Mouse (Mus musculus) neural tube, embryonic 11.5 days (tissue): ENCODE results near the gene Msi2. TPM values are rescaled to one million over a fixed set of nuclear protein-coding genes. Genes with fewer than 3 reads are reported as not detected.

Experiments
- ATAC-seq: fragments of 200-750 bp; cut with Nextera tagmentation; 2 replicates; pipeline ENCODE4 v1.8.0; 2017; ENCODE audit warnings: moderate number of reproducible peaks, mild to moderate bottlenecking, moderate TSS enrichment, moderate library complexity; ENCODE audit not compliant: insufficient read depth, low FRiP score, low TSS enrichment
- DNase-seq: peaks from one replicate; pipeline ENCODE4 v3.0.0-alpha.2; 2015; ENCODE audit warnings: low spot score
- H3K27ac ChIP-seq: fragments of 300-500 bp; sonication (generic); 2 replicates; pipeline ENCODE4 v1.5.1; 2014; ENCODE audit warnings: low read depth, mild to moderate bottlenecking, low read length
- H3K27me3 ChIP-seq: fragments of 300-500 bp; sonication (generic); 2 replicates; pipeline ENCODE4 v1.6.1; 2014; ENCODE audit warnings: mild to moderate bottlenecking, low read length, mixed read lengths; ENCODE audit not compliant: control insufficient read depth, insufficient read depth
- H3K36me3 ChIP-seq: fragments of 300-500 bp; sonication (generic); 2 replicates; pipeline ENCODE4 v1.6.1; 2014; ENCODE audit warnings: mild to moderate bottlenecking, low read length, moderate library complexity, mixed read lengths; ENCODE audit not compliant: control insufficient read depth, insufficient read depth
- H3K4me1 ChIP-seq: fragments of 300-500 bp; sonication (generic); 2 replicates; pipeline ENCODE4 v1.6.1; 2014; ENCODE audit warnings: low read length, mixed read lengths; ENCODE audit not compliant: control insufficient read depth, insufficient read depth
- H3K4me2 ChIP-seq: fragments of 300-500 bp; sonication (generic); 2 replicates; pipeline ENCODE4 v1.6.1; 2014; ENCODE audit warnings: low read depth, mild to moderate bottlenecking, moderate library complexity
- H3K4me3 ChIP-seq: fragments of 300-500 bp; sonication (generic); 2 replicates; pipeline ENCODE4 v1.5.1; 2014; ENCODE audit warnings: low read depth, low read length
- H3K9ac ChIP-seq: fragments of 300-500 bp; sonication (generic); 2 replicates; pipeline ENCODE4 v1.6.1; 2014; ENCODE audit warnings: mild to moderate bottlenecking, low read length
- H3K9me3 ChIP-seq: fragments of 300-500 bp; sonication (generic); 2 replicates; pipeline ENCODE4 v1.6.1; 2016; ENCODE audit warnings: low read length; ENCODE audit not compliant: control insufficient read depth
- WGBS: fragments of 180-500 bp; shearing (Covaris S2); extraction: QIAGEN DNeasy Blood & Tissue Kit; methylation state at CpG from one replicate; pipeline ENCODE4 v1.1.7; 2014; 5-methylcytosine and 5-hydroxymethylcytosine counted together
- polyA plus RNA-seq: library from polyadenylated mRNA; unstranded; fragments of >200 nt; fragmentation: Nextera tagmentation; extraction: Ambion mirVana; gene quantifications from 2 replicates; pipeline ENCODE4 v1.2.1, GENCODE M21; 2014

Gene Msi2
- polyA plus RNA-seq, 1 experiment from 2014 or later: 20.6 TPM

DNA sequence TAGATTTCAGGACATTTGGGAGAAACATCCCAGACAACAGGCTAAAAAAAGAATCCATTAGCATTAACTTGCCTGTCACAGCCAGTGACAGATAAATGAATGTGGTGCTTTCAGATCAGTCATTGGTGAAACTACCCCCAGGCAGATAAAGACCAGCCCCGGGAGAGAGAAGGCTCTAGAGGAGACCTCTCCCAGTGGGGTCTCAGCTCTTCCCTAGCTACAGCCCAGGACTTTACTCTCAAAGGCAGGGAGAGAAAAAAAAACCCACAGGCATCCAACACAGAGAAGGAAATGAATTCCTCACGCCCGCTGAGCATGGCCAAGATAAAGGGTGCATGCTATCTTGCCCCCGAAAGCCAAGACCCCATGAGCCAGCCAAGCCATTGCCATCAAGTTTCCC lies 15.1 kb downstream of the Msi2 start:
- 25% methylated on average over 4 of the region's 4 CpGs for WGBS
- Histone ChIP-seq H3K4me1 (peaks cover 62% of the 10 kb centered on the region), H3K36me3 (peaks cover 11% of the 10 kb centered on the region), H3K9ac (no peak overlapping the region), H3K9me3 (no peaks in the 10 kb centered on the region), H3K4me3 (no peak overlapping the region), H3K4me2 (no peak overlapping the region), H3K27ac (peak overlapping the region; percentile 49), H3K27me3 (no peaks in the 10 kb centered on the region)
- ATAC-seq: peak; percentile 51; the same call in 1 of the 2 replicates
- DNase-seq: no peak

DNA sequence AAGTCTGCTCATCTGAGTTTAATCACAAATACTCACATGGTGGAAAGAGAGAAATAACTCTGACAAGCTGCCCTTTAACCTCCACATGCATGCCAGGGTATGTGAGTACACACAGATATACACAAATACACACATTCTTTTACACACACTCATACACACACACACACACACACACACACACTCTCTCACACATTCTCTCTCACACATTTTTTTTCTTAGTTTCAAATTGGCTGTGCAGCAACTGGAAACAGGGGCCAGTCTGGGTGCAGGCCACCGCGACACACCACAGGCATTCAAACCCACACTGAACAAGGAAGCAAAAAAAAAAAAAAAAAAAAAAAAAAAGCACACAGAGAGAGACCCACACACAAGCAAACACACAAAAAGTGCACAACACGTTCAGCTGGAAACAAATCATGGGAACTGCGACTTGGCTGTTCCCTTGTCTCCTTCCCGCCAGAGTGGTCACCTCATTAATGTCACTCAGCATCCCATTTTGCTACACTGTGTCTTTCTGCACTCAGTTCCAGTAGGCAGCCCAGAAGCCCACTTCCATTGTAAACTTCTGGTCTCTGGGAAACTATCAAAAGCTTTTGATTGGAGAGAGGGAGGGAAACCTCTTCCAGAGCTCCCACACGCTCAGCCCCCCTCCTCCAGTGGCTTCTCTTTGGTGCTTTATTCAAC lies 16.2 kb downstream of the Msi2 start:
- H3K9me3 ChIP-seq: no peaks in the 10 kb centered on the region
- peak; percentile 49; the same call in 1 of the 2 replicates for ATAC-seq
- H3K36me3 ChIP-seq: peaks cover 13% of the 10 kb centered on the region
- no peak overlapping the region for H3K4me3 ChIP-seq
- no peaks in the 10 kb centered on the region for H3K27me3 ChIP-seq
- H3K9ac ChIP-seq: no peak overlapping the region
- DNase-seq: peak; percentile 56
- H3K4me2 ChIP-seq: no peak overlapping the region; the same call in 1 of the 2 replicates
- H3K27ac ChIP-seq: peak overlapping the region; percentile 72
- peaks cover 65% of the 10 kb centered on the region for H3K4me1 ChIP-seq
- 37% methylated on average over 6 of the region's 6 CpGs for WGBS

DNA sequence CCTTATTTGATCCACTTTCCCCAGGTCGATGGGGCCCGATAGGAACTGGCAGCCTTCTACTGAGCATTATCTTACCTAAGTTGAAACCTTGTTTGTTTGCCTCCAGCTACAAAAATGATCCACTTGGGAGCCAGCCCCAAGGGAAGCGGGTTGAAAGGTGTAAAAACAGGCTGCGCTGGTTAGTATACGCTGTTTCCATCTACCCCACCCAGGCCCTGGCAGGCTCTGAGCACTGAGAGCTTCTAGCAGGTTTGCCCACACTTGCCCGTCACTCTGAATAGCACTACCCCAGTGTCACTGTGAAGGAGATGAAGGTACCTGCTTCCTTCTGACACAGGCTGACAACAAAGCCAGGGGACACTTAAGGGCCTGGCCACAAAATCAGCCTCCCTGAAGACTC lies 17.3 kb downstream of the Msi2 start:
- ATAC-seq: no peak
- 93% methylated on average over 6 of the region's 6 CpGs for WGBS
- no peak overlapping the region for H3K9ac ChIP-seq
- H3K27ac ChIP-seq: 0 out of 2 replicates have a peak overlapping the region, but pooled peaks have one; percentile 72
- DNase-seq: no peak
- H3K4me1 ChIP-seq: peaks cover 64% of the 10 kb centered on the region
- no peak overlapping the region for H3K4me3 ChIP-seq
- no peak overlapping the region for H3K4me2 ChIP-seq
- H3K9me3 ChIP-seq: no peaks in the 10 kb centered on the region
- H3K36me3 ChIP-seq: peaks cover 13% of the 10 kb centered on the region
- no peaks in the 10 kb centered on the region for H3K27me3 ChIP-seq

DNA sequence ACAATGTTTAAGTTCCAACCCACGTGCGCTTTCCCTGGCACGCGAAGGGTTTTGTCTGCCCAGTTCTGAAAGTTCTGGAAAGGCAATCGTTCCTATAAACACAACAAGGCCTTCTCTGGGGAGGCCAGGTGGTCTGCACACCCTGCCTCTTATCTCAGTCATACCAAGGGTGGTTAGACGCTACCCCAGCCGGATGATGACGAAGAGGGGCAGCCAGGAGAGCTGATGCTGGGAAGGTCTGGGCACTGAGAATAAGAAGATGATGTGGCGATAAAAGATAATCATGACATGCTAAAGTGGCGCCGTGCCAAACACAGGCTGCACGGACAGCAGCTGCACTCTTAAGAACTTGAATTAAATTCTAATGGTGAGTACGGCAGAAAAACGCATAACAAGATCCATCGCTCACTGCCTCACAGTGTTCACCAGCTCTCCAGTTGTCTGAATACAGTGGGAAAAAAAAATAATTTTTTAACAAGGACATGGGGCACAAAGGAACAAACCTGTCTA lies 18.1 kb downstream of the Msi2 start:
- no peak for DNase-seq

DNA sequence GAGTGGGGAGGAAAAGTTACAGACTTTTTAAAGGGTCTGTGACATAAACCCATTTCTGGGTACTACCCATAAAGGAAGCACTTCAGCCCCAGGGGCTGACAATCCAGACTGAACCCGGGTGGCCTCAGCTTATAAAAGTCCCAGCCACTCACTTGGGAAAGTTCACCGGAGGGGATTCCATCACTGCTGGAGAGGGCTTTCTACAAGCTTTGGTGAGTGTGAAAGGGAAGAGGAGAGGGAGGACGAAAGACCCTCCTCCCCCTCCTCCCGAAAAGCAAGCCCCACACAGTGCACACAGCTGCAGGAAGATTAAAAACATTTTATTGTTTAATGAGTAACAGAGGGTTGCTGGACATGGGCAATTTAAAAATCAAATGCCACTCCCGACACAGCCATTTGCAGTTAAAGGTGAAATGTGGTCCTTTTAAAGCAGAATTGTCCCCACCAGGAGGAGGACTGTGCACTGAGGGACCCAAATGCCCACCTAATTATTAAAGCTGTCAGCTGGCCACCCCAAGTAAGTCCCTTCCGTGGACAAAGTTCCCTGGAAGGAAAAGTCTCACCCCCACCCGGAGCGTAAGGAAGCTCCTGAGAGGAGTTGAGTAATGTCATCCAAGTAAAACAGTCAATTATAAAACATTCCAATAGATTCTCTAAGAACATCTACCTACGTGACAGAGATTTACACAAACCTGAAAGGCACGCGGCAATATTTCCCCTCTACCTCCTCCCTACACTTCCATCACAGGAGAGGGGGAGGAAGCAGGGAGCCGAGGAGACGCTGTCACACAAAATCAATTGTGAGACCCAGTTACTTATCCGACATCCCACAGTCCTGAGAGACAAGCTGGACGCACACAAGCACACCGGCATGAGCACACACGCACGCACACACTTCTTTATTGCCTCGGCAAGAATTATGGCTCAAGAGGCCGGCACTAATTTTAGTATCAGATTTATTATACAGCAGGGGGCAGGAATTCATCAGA lies 24.1 kb downstream of the Msi2 start:
- Histone ChIP-seq H3K9ac (no peak overlapping the region), H3K27ac (peak overlapping the region; percentile 80), H3K4me3 (no peak overlapping the region), H3K36me3 (peaks cover 2% of the 10 kb centered on the region), H3K4me2 (no peak overlapping the region), H3K27me3 (no peaks in the 10 kb centered on the region), H3K9me3 (no peaks in the 10 kb centered on the region), H3K4me1 (peaks cover 82% of the 10 kb centered on the region)
- WGBS: 10% methylated on average over 20 of the region's 20 CpGs
- ATAC-seq: 0 out of 2 replicates have a peak, but pooled peaks have one; percentile 15
- peak; percentile 41 for DNase-seq

More for the DNA sequence above, 18.1 kb downstream of the Msi2 start:
- no peak overlapping the region for H3K27ac ChIP-seq
- no peak overlapping the region for H3K4me2 ChIP-seq
- no peaks in the 10 kb centered on the region for H3K27me3 ChIP-seq
- no peak for ATAC-seq
- H3K4me1 ChIP-seq: peaks cover 65% of the 10 kb centered on the region
- no peak overlapping the region for H3K9ac ChIP-seq
- H3K36me3 ChIP-seq: peaks cover 13% of the 10 kb centered on the region
- WGBS: 92% methylated on average over 15 of the region's 15 CpGs
- H3K4me3 ChIP-seq: no peak overlapping the region
- no peaks in the 10 kb centered on the region for H3K9me3 ChIP-seq

DNA sequence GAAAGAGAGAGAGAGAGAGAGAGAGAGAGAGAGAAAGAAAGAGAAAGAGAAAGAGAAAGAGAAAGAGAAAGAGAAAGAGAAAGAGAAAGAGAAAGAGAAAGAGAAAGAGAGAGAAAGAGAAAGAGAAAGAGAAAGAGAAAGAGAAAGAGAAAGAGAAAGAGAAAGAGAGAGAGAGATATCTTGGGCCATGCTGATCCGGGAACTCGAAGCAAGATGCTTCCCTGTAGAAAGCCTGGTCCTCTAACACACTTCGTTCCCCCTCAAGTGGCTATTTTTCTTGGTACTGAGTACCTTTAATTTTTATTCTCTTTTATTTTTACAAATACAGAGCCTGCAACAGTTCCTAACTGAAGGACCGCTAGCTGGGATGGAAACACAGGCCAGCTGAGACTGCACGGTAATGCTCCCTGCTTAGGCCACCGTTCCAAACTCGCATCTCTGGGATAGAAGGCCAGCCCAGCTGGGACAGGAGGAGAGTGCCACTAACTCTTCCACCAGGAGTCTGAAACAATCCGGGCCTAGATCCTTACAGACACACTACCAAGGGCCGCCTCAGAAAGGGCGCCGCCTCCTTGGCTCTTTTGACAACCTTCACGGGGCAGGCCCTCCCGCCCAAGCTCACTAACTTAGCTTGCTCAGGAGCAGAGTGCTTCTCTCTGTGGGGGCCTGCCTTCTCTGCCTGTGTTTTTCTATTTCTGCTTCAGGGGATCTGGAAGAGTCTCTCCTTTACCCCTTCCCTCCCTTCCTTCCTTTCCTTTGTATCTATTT lies 25.1 kb downstream of the Msi2 start:
- H3K27me3 ChIP-seq: no peaks in the 10 kb centered on the region
- peaks cover 82% of the 10 kb centered on the region for H3K4me1 ChIP-seq
- ATAC-seq: no peak
- no peak overlapping the region for H3K4me2 ChIP-seq
- 27% methylated on average over 13 of the region's 13 CpGs for WGBS
- H3K36me3 ChIP-seq: peaks cover 2% of the 10 kb centered on the region
- no peaks in the 10 kb centered on the region for H3K9me3 ChIP-seq
- H3K4me3 ChIP-seq: no peak overlapping the region
- peak overlapping the region; percentile 29 for H3K9ac ChIP-seq
- peak; percentile 47 for DNase-seq
- H3K27ac ChIP-seq: peak overlapping the region; percentile 80

DNA sequence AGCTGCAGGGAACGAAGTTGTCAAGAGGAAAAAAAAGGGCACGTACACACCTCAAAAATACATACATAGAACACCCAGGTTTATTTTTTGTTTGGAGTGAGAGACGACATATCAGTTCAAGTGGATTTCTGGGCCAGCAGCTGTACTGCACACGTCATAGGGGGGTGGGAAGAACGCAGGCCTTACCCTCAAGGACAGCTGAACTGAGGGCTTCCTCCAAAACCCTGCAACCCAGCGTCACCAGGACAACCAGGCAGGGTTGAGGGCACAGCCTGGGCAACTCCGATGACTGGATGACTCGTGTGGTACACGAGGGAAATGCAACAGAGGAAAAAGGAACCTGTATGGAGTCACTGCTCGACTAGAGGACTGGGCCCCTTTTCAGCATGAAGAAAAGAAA lies 25.9 kb downstream of the Msi2 start:
- Histone ChIP-seq H3K4me2 (no peak overlapping the region), H3K4me3 (no peak overlapping the region), H3K27ac (peak overlapping the region; percentile 62; the same call in 1 of the 2 replicates), H3K4me1 (peaks cover 81% of the 10 kb centered on the region), H3K9ac (no peak overlapping the region), H3K27me3 (no peaks in the 10 kb centered on the region), H3K36me3 (peaks cover under 1% of the 10 kb centered on the region; the same call in 1 of the 2 replicates), H3K9me3 (no peaks in the 10 kb centered on the region)
- ATAC-seq (peak; percentile 32; the same call in 1 of the 2 replicates), DNase-seq (peak; percentile 62)
- WGBS: 29% methylated on average over 9 of the region's 10 CpGs
